Mouse (Mus musculus): Measurements from ENCODE around the gene Tent5c. TPM values are rescaled to one million over a fixed set of nuclear protein-coding genes. Genes with fewer than 3 reads are reported as not detected.

Gene Tent5c
- total RNA-seq, 2 experiments from 2014 or later: 1.1 to 2.2 TPM

GRCm38 (mm10) chr3:100408351-100409043 lies 80.6 kb downstream of the Tent5c start:
- ATAC-seq (ENCODE audit: poor library complexity, severe bottlenecking): no peak

DNA sequence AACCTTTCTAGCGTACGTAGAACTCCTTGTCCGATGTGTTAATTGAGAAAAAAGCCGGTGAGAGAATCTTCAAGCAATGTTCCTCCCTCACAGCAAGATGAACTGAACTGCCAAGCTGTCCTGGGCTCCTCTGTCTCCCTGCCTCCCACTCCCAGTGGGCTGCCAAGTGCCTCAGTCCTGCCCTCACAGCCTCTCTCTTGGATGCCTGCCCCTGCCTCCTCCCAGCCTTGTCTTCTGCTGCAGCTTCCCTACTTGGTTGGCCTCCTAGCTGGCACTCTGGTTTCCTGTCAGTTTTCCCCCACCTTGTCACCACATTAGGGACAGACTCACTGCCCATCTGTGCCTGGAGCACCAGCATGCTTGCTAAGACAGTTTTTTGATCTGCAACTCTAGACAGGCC lies 86.5 kb downstream of the Tent5c start:
- ATAC-seq (ENCODE audit: poor library complexity, severe bottlenecking): no peak

Other genes starting within 250 kb of the Tent5c start
- 14.8 and 16.2 TPM in 2 replicates for gene Man1a2, start 196.2 kb upstream of the Tent5c start, total RNA-seq (2015)
- gene Man1a2, start 196.2 kb upstream of the Tent5c start, total RNA-seq (2017): 40.0 and 47.9 TPM in 2 replicates